Mouse (Mus musculus) forebrain, embryonic 14.5 days (tissue): ENCODE results near the gene Cyp4a30b. TPM values are rescaled to one million over a fixed set of nuclear protein-coding genes. Genes with fewer than 3 reads are reported as not detected.
"Not testable (repeated sequence)": the region's sequence is repeated elsewhere in the genome, so short reads cannot be mapped to it uniquely, and the experiment has no call there.

Source experiments
- ATAC-seq: fragments of 200-750 bp; cut with Nextera tagmentation; 2 replicates; pipeline ENCODE4 v1.8.0; 2017; ENCODE audit warnings: mild to moderate bottlenecking, moderate library complexity
- DNase-seq: peaks from one replicate; pipeline ENCODE4 v3.0.0-alpha.2; 2015; ENCODE audit warnings: low spot score
- H3K27ac ChIP-seq: fragments of 300-500 bp; sonication (generic); 2 replicates; pipeline ENCODE4 v1.5.1; 2014; ENCODE audit warnings: low read depth, mild to moderate bottlenecking, control low read depth, low read length, moderate library complexity
- H3K27me3 ChIP-seq: fragments of 300-500 bp; sonication (generic); replicated peaks from 2 replicates; pipeline ENCODE4 v1.6.1; 2014; ENCODE audit warnings: low read length, control low read depth, mixed read lengths; ENCODE audit not compliant: control insufficient read depth, insufficient read depth
- H3K36me3 ChIP-seq: fragments of 300-500 bp; sonication (generic); 2 replicates; pipeline ENCODE4 v1.6.1; 2014; ENCODE audit warnings: low read length, control low read depth; ENCODE audit not compliant: control insufficient read depth, insufficient read depth
- H3K4me1 ChIP-seq: fragments of 300-500 bp; sonication (generic); 2 replicates; pipeline ENCODE4 v1.6.1; 2014; ENCODE audit warnings: antibody characterized with exemption, low read length, control low read depth; ENCODE audit not compliant: control insufficient read depth, insufficient read depth
- H3K4me2 ChIP-seq: fragments of 300-500 bp; sonication (generic); 2 replicates; pipeline ENCODE4 v1.6.1; 2014; ENCODE audit warnings: mild to moderate bottlenecking, control low read depth, low read length
- H3K4me3 ChIP-seq: fragments of 300-500 bp; sonication (generic); 2 replicates; pipeline ENCODE4 v1.5.1; 2014; ENCODE audit warnings: low read depth, low read length, control low read depth
- H3K9ac ChIP-seq: fragments of 300-500 bp; sonication (generic); 2 replicates; pipeline ENCODE4 v1.6.1; 2014; ENCODE audit warnings: mild to moderate bottlenecking, low read length, control low read depth, moderate library complexity
- H3K9me3 ChIP-seq: fragments of 300-500 bp; sonication (generic); replicated peaks from 2 replicates; pipeline ENCODE4 v1.6.1; 2016; ENCODE audit warnings: low read length, control low read depth, mixed read lengths; ENCODE audit not compliant: control insufficient read depth
- WGBS: fragments of 180-500 bp; shearing (Covaris S2); extraction: QIAGEN DNeasy Blood & Tissue Kit; methylation state at CpG from one replicate; pipeline ENCODE4 v1.1.7; 2014; 5-methylcytosine and 5-hydroxymethylcytosine counted together
- polyA plus RNA-seq: library from polyadenylated mRNA; unstranded; fragments of >200 nt; fragmentation: Nextera tagmentation; extraction: Ambion mirVana; gene quantifications from 2 replicates; pipeline ENCODE4 v1.2.1, GENCODE M21; 2014

Gene Cyp4a30b
- polyA plus RNA-seq, 1 experiment from 2014 or later = not detected

GRCm38 (mm10) chr4:115518000-115518399 is 65.6 kb downstream of the Cyp4a30b start, which contains the start of gene Cyp4a10:
Cyp4a10 (plus strand) TSS chr4:115518264.
- not testable (repeated sequence) for H3K9me3 ChIP-seq, H3K4me2 ChIP-seq, H3K9ac ChIP-seq, H3K27me3 ChIP-seq, DNase-seq, H3K36me3 ChIP-seq, H3K4me3 ChIP-seq, H3K4me1 ChIP-seq, H3K27ac ChIP-seq, ATAC-seq
- WGBS = 79% methylated on average over 5 of the region's 5 CpGs

- Histone ChIP-seq H3K4me1 (no peaks in the 10 kb centered on the region), H3K4me2 (no peak overlapping the region), H3K36me3 (no peaks in the 10 kb centered on the region), H3K27me3 (no peaks in the 10 kb centered on the region), H3K9ac (no peak overlapping the region), H3K4me3 (no peak overlapping the region), H3K27ac (no peak overlapping the region), H3K9me3 (no peaks in the 10 kb centered on the region)
- 78% methylated on average over 4 of the region's 4 CpGs for WGBS
- ATAC-seq = no peak
- no peak for DNase-seq
Measured at GRCm38 (mm10) chr4:115519444-115519843, 67.0 kb downstream of the Cyp4a30b start.

Other genes starting within 250 kb of the Cyp4a30b start
- gene Cyp4a29, start 210.5 kb upstream of the Cyp4a30b start, polyA plus RNA-seq = not detected in 2 replicates
- not detected in 2 replicates for gene Cyp4a12a, start 153.6 kb upstream of the Cyp4a30b start, polyA plus RNA-seq
- gene Cyp4a12b, start 41.0 kb upstream of the Cyp4a30b start, polyA plus RNA-seq = not detected in 2 replicates
- gene Cyp4a14, start 43.5 kb downstream of the Cyp4a30b start, polyA plus RNA-seq = not detected in 2 replicates
- gene Cyp4a10, start 65.7 kb downstream of the Cyp4a30b start, polyA plus RNA-seq = not detected in 2 replicates
- not detected in 2 replicates for gene Cyp4a31, start 111.0 kb downstream of the Cyp4a30b start, polyA plus RNA-seq
- not detected in 2 replicates for gene Cyp4a32, start 148.4 kb downstream of the Cyp4a30b start, polyA plus RNA-seq
- gene Cyp4b1, start 195.1 kb downstream of the Cyp4a30b start, polyA plus RNA-seq = 0.33 TPM in 2 replicates